Mouse (Mus musculus) stomach, postnatal 0 days (tissue): ENCODE data around the gene Nxn. TPM values are rescaled to one million over a fixed set of nuclear protein-coding genes. Genes with fewer than 3 reads are reported as not detected.

Experiments used
- ATAC-seq: fragments of 200-750 bp; cut with Nextera tagmentation; 2 replicates; pipeline ENCODE4 v1.8.0; 2017; ENCODE audit not compliant: low FRiP score, low TSS enrichment
- DNase-seq: peaks from one replicate; pipeline ENCODE4 v3.0.0-alpha.2; 2016; ENCODE audit warnings: low spot score
- H3K27ac ChIP-seq: fragments of 300-500 bp; sonication (generic); replicated peaks from 2 replicates; pipeline ENCODE4 v1.5.1; 2014; ENCODE audit warnings: mild to moderate bottlenecking, control low read depth
- H3K27me3 ChIP-seq: fragments of 300-500 bp; sonication (generic); 2 replicates; pipeline ENCODE4 v1.6.1; 2014; ENCODE audit warnings: low read length; ENCODE audit not compliant: control insufficient read depth, insufficient read depth
- H3K36me3 ChIP-seq: fragments of 300-500 bp; sonication (generic); 2 replicates; pipeline ENCODE4 v1.6.1; 2014; ENCODE audit warnings: low read length, mixed read lengths; ENCODE audit not compliant: control insufficient read depth, insufficient read depth
- H3K4me1 ChIP-seq: fragments of 300-500 bp; sonication (generic); replicated peaks from 2 replicates; pipeline ENCODE4 v1.6.1; 2014; ENCODE audit warnings: antibody characterized with exemption; ENCODE audit not compliant: control insufficient read depth, insufficient read depth
- H3K4me2 ChIP-seq: fragments of 300-500 bp; sonication (generic); replicated peaks from 2 replicates; pipeline ENCODE4 v1.6.1; 2014; ENCODE audit warnings: low read depth, mild to moderate bottlenecking, control low read depth, moderate library complexity
- H3K4me3 ChIP-seq: fragments of 300-500 bp; sonication (generic); 2 replicates; pipeline ENCODE4 v1.5.1; 2014; ENCODE audit warnings: low read depth, low read length, control low read depth
- H3K9ac ChIP-seq: fragments of 300-500 bp; sonication (generic); 2 replicates; pipeline ENCODE4 v1.6.1; 2014; ENCODE audit warnings: mild to moderate bottlenecking, low read length, control low read depth, mixed read lengths
- H3K9me3 ChIP-seq: fragments of 300-500 bp; sonication (generic); 2 replicates; pipeline ENCODE4 v1.6.1; 2016; ENCODE audit warnings: low read length; ENCODE audit not compliant: control insufficient read depth
- CTCF ChIP-seq: IDR thresholded peaks from 2 replicates; pipeline ENCODE4 v1.5.1; 2016; ENCODE audit warnings: antibody characterized with exemption, low read depth, mild to moderate bottlenecking, moderate library complexity
- EP300 ChIP-seq: optimal IDR thresholded peaks from 2 replicates; pipeline ENCODE3; 2016; ENCODE audit warnings: antibody characterized with exemption
- WGBS: fragments of 180-500 bp; shearing (Covaris S2); extraction: QIAGEN DNeasy Blood & Tissue Kit; methylation state at CpG from one replicate; pipeline ENCODE4 v1.1.7; 2014; 5-methylcytosine and 5-hydroxymethylcytosine counted together
- polyA plus RNA-seq: library from polyadenylated mRNA; unstranded; fragments of >200 nt; fragmentation: Nextera tagmentation; extraction: Ambion mirVana; gene quantifications from 2 replicates; pipeline ENCODE4 v1.2.1, GENCODE M21; 2015

Gene Nxn
- polyA plus RNA-seq, 1 experiment from 2014 or later: 24.0 TPM

DNA sequence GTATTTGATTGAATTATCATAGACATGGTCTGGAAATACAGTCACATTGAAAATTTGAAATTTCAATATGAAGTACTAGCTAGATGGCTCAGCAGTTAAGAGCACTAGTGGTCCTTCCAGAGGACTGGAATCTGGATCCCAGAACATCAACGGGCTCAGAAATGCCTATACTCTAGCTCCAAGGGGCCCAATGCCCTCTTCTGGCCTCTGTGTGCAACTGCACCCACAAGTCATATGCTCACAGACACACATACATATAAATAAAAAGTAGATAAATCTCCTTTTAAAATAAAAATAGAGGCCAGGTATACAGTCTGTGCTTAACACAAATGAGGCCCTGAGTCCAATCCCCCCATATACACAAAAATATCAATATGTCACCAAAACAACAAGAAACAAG is 11.8 kb downstream of the Nxn start:
- no peak overlapping the region for H3K27ac ChIP-seq
- 83% methylated on average over 1 of the region's 1 CpGs for WGBS
- no peak for DNase-seq

DNA sequence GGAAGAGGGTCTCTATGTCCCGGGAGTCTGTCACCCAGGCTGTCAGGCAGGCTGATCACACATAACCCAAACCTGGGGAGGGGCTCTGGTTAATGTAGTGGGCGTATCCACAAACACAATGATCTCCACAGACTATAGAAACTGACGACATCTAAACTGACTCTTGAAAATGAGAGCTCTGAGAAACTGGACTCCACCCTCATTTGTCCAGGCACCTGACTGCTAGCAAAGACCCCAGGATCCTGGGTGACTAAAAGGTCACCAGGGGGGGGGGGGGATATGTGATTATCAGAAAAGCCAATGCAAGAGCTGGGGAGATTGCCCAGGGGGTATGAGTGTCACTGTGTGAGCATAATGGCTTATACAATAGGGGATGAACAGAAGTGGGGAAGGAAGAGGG is 13.2 kb downstream of the Nxn start:
- WGBS: 47% methylated on average over 3 of the region's 3 CpGs
- DNase-seq (no peak), ATAC-seq (no peak)
- H3K27me3 ChIP-seq: no peaks in the 10 kb centered on the region
- TF ChIP-seq CTCF (no peak), EP300 (no peak)
- no peaks in the 10 kb centered on the region for H3K4me1 ChIP-seq
- no peak overlapping the region for H3K4me2 ChIP-seq
- no peak overlapping the region for H3K27ac ChIP-seq
- H3K9ac ChIP-seq: no peak overlapping the region
- no peaks in the 10 kb centered on the region for H3K36me3 ChIP-seq
- H3K4me3 ChIP-seq: no peak overlapping the region
- H3K9me3 ChIP-seq: no peaks in the 10 kb centered on the region

More for the DNA sequence above, 11.8 kb downstream of the Nxn start:
- Histone ChIP-seq H3K4me3 (no peak overlapping the region), H3K4me2 (no peak overlapping the region), H3K9ac (no peak overlapping the region), H3K9me3 (no peaks in the 10 kb centered on the region), H3K4me1 (no peaks in the 10 kb centered on the region), H3K36me3 (no peaks in the 10 kb centered on the region), H3K27me3 (no peaks in the 10 kb centered on the region)
- TF ChIP-seq CTCF: peak; percentile 65
- TF ChIP-seq EP300: no peak
- no peak for ATAC-seq

DNA sequence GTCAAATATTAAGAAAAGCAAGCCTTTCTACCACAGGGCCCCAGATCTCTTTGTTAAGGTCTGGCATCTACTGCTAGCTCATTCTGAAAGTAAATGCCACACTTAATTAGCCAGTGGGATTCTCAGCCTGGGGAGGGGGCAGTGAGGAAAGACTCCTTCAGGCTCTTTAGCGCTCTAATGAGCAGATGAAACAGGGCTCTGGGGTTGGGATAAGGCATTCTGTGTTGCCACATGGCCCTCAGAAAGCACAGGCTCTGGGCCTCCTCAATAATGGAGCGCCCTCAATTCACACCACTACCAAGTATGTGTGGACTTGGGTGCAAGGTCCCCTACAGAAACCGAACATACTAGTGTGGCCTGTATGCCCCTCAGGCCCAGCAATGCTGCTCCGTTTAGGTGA is 13.9 kb downstream of the Nxn start:
- no peaks in the 10 kb centered on the region for H3K36me3 ChIP-seq
- ATAC-seq (no peak), DNase-seq (no peak)
- no peak overlapping the region for H3K4me2 ChIP-seq
- H3K4me3 ChIP-seq: no peak overlapping the region
- H3K9ac ChIP-seq: no peak overlapping the region
- peak overlapping the region; percentile 70 for H3K27ac ChIP-seq
- H3K27me3 ChIP-seq: no peaks in the 10 kb centered on the region
- H3K4me1 ChIP-seq: no peaks in the 10 kb centered on the region
- TF ChIP-seq CTCF (no peak), EP300 (no peak)
- 68% methylated on average over 4 of the region's 4 CpGs for WGBS
- H3K9me3 ChIP-seq: no peaks in the 10 kb centered on the region

DNA sequence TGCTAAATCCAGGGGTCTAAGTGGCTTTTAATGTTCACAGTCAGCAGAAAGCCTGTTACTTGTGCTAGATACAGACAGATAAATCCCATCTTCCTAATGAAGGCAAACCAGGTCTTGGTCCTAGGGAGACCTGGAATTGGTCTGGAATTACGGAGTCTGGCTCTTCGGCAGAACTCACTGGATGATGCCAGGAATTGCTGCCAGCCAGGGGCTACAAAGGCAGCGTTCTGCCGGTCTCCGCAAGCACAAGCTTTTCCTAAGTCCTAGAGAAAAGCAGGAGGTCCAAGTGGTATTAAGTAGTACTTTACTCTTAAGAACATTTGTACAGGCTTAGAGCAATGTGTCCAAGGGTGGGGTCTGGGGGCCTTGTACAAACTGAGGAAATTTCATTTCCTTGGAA is 14.6 kb downstream of the Nxn start:
- Histone ChIP-seq H3K27me3 (no peaks in the 10 kb centered on the region), H3K4me2 (no peak overlapping the region), H3K36me3 (no peaks in the 10 kb centered on the region), H3K4me1 (no peaks in the 10 kb centered on the region), H3K4me3 (no peak overlapping the region), H3K9ac (no peak overlapping the region), H3K27ac (peak overlapping the region; percentile 70), H3K9me3 (no peaks in the 10 kb centered on the region)
- WGBS: 43% methylated on average over 5 of the region's 5 CpGs
- TF ChIP-seq CTCF: no peak
- no peak for TF ChIP-seq EP300
- no peak for DNase-seq
- no peak for ATAC-seq

DNA sequence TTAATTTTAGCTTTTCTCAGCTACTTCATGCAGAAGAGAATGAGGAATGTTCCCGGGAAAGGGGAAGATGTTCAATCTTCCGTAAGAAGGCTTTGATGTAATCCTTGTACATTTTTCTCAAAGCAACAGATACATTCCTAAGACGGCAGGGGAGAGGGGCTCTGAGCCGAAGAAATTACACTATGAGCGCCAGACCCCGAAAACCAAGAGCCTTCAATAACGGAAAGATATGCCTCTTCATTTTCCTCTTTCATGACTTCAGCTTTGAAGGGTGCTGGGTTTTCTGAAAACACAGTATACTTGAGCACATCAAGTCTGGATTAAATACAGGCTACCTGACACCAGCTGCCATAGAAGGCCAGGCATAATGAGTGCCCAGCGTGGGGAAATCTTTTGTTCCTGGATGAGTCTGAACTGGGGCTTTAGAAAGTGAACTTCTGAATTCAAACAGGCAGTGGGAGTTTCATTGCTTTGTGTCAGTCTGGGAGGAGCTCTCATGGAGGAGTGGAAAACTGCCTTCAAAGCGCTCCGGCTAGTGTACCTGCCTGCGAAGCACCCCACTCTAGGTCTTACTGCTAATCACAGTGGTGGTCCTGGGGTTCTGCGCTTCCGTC is 16.1 kb downstream of the Nxn start:
- Histone ChIP-seq H3K4me1 (no peaks in the 10 kb centered on the region), H3K36me3 (no peaks in the 10 kb centered on the region), H3K27ac (peak overlapping the region; percentile 75), H3K27me3 (no peaks in the 10 kb centered on the region), H3K4me3 (no peak overlapping the region), H3K4me2 (no peak overlapping the region; the same call in 1 of the 2 replicates), H3K9me3 (no peaks in the 10 kb centered on the region), H3K9ac (no peak overlapping the region)
- DNase-seq (no peak), ATAC-seq (no peak)
- TF ChIP-seq CTCF (no peak), EP300 (no peak)
- 53% methylated on average over 13 of the region's 13 CpGs for WGBS

- Histone ChIP-seq H3K36me3 (no peaks in the 10 kb centered on the region), H3K4me3 (no peak overlapping the region), H3K9ac (no peak overlapping the region), H3K27me3 (no peaks in the 10 kb centered on the region), H3K27ac (no peak overlapping the region; the same call in 1 of the 2 replicates), H3K9me3 (no peaks in the 10 kb centered on the region), H3K4me1 (no peaks in the 10 kb centered on the region), H3K4me2 (no peak overlapping the region)
- 66% methylated on average over 15 of the region's 15 CpGs for WGBS
- no peak for ATAC-seq
- no peak for DNase-seq
- TF ChIP-seq EP300 (no peak), CTCF (no peak)
Observed at GRCm38 (mm10) chr11:76381201-76381885, 17.6 kb downstream of the Nxn start.
